Mouse (Mus musculus) CH12.LX (cell line): ENCODE measurements at regions not wholly inside any gene's neighbourhood (a gene's known extent, or its start where the extent isn't known, plus 50 kb on each side); places are given as distances from the start of the nearest gene placed in this dataset.

Source experiments
- DNase-seq: peaks from one replicate; pipeline ENCODE4 v3.0.0-alpha.2; 2013; ENCODE audit errors: extremely low read depth
- H3K27ac ChIP-seq: 2 replicates; pipeline ENCODE4 v1.5.1; 2012; ENCODE audit warnings: low read depth, mild to moderate bottlenecking, control low read depth, moderate library complexity; ENCODE audit not compliant: insufficient read depth
- H3K27me3 ChIP-seq: replicated peaks from 2 replicates; pipeline ENCODE3; 2012; ENCODE audit warnings: inconsistent platforms
- H3K36me3 ChIP-seq, 2 experiments: replicated peaks in 1 of 2; 2 replicates each; pipeline versions ENCODE3 to v1.6.1; 2012; ENCODE audit warnings: inconsistent platforms in 1 of 2, low read length in 1 of 2, mild to moderate bottlenecking in 1 of 2, mixed read lengths in 1 of 2, moderate library complexity in 1 of 2; ENCODE audit not compliant: control insufficient read depth in 1 of 2, insufficient read depth in 1 of 2
- H3K4me1 ChIP-seq, 2 experiments: 2 replicates each; pipeline ENCODE4 v1.6.1; 2012; ENCODE audit warnings: inconsistent platforms in 1 of 2, moderate library complexity in 1 of 2; ENCODE audit not compliant: insufficient read depth in 2 of 2, control insufficient read depth in 1 of 2
- H3K4me2 ChIP-seq: 2 replicates; pipeline ENCODE4 v1.6.1; 2012; ENCODE audit warnings: low read depth, mild to moderate bottlenecking, control low read depth; ENCODE audit not compliant: poor library complexity, insufficient read depth, severe bottlenecking
- H3K4me3 ChIP-seq, 3 experiments: fragments of 150-350 bp in 1 of 3; sonication (generic) in 1 of 3; replicated peaks in 1 of 3; 2 replicates each; pipeline versions ENCODE3 to v1.5.1; 2011 to 2012; ENCODE audit warnings: low read depth in 2 of 3, low read length in 2 of 3, mild to moderate bottlenecking in 2 of 3, moderate library complexity in 2 of 3, control low read depth in 1 of 3, improper control_type of control experiment in 1 of 3, inconsistent platforms in 1 of 3, mixed read lengths in 1 of 3; ENCODE audit not compliant: poor library complexity in 1 of 3
- H3K79me2 ChIP-seq: replicated peaks from 2 replicates; pipeline ENCODE4 v1.6.1; 2012; ENCODE audit warnings: mild to moderate bottlenecking, moderate library complexity; ENCODE audit not compliant: control insufficient read depth, poor library complexity, insufficient read depth, severe bottlenecking; ENCODE audit errors: extremely low read depth
- H3K9ac ChIP-seq: 2 replicates; pipeline ENCODE4 v1.6.1; 2012; ENCODE audit warnings: low read depth, mild to moderate bottlenecking, control low read depth, moderate library complexity; ENCODE audit not compliant: insufficient read depth
- H3K9me3 ChIP-seq: replicated peaks from 2 replicates; pipeline ENCODE3; 2012; ENCODE audit warnings: low read length, inconsistent platforms, mixed read lengths
- CHD1 ChIP-seq: IDR thresholded peaks from 2 replicates; pipeline ENCODE4 v1.6.1; 2012; ENCODE audit warnings: low read depth, low read length, improper control_type of control experiment, inconsistent platforms
- CTCF ChIP-seq, 2 experiments: IDR thresholded peaks in 1 of 2; conservative IDR thresholded peaks in 1 of 2; 2 replicates each; pipeline ENCODE4 v1.5.1; 2011 to 2012; ENCODE audit warnings: low read depth in 2 of 2, low read length in 2 of 2, improper control_type of control experiment in 1 of 2, inconsistent platforms in 1 of 2, mild to moderate bottlenecking in 1 of 2, moderate library complexity in 1 of 2
- ETS1 ChIP-seq: conservative IDR thresholded peaks from 2 replicates; pipeline ENCODE4 v1.6.1; 2012; ENCODE audit warnings: low read depth, mild to moderate bottlenecking, inconsistent platforms, low read length, improper control_type of control experiment, moderate library complexity
- GABPA ChIP-seq: IDR thresholded peaks from 2 replicates; pipeline ENCODE4 v1.6.1; 2012; ENCODE audit warnings: low read depth, low read length, improper control_type of control experiment, inconsistent platforms; ENCODE audit not compliant: insufficient replicate concordance
- HCFC1 ChIP-seq: IDR thresholded peaks from 2 replicates; pipeline ENCODE4 v1.6.1; 2012; ENCODE audit warnings: low read depth, mild to moderate bottlenecking, inconsistent platforms, low read length, improper control_type of control experiment
- JUND ChIP-seq: conservative IDR thresholded peaks from 2 replicates; pipeline ENCODE4 v1.6.1; 2011; ENCODE audit warnings: low read depth, low read length, improper control_type of control experiment
- KAT2A ChIP-seq: IDR thresholded peaks from 2 replicates; pipeline ENCODE4 v1.6.1; 2012; ENCODE audit warnings: low read length, improper control_type of control experiment, inconsistent platforms; ENCODE audit not compliant: insufficient replicate concordance
- MAZ ChIP-seq: IDR thresholded peaks from 2 replicates; pipeline ENCODE4 v1.6.1; 2012; ENCODE audit warnings: low read depth, mild to moderate bottlenecking, inconsistent platforms, low read length, improper control_type of control experiment, moderate library complexity
- MXI1 ChIP-seq: IDR thresholded peaks from 2 replicates; pipeline ENCODE4 v1.6.1; 2011; ENCODE audit warnings: mild to moderate bottlenecking, low read depth, low read length, improper control_type of control experiment
- MYC ChIP-seq: IDR thresholded peaks from 2 replicates; pipeline ENCODE4 v1.6.1; 2011; ENCODE audit warnings: low read depth, mild to moderate bottlenecking, improper control_type of control experiment, low read length
- NELFE ChIP-seq: IDR thresholded peaks from 2 replicates; pipeline ENCODE4 v1.6.1; 2011; ENCODE audit warnings: low read depth, low read length, improper control_type of control experiment
- NRF1 ChIP-seq: IDR thresholded peaks from 2 replicates; pipeline ENCODE4 v1.6.1; 2014; ENCODE audit warnings: low read depth, mild to moderate bottlenecking, inconsistent platforms, low read length, improper control_type of control experiment, moderate library complexity
- PAX5 ChIP-seq: IDR thresholded peaks from 2 replicates; pipeline ENCODE4 v1.6.1; 2012; ENCODE audit warnings: low read length, inconsistent platforms, mixed read lengths
- POLR2AphosphoS2 ChIP-seq: IDR thresholded peaks from 2 replicates; pipeline ENCODE4 v1.6.1; 2011; ENCODE audit warnings: low read depth, low read length, improper control_type of control experiment
- RCOR1 ChIP-seq: conservative IDR thresholded peaks from 2 replicates; pipeline ENCODE4 v1.6.1; 2012; ENCODE audit warnings: low read depth, mild to moderate bottlenecking, inconsistent platforms, low read length, improper control_type of control experiment
- SIN3A ChIP-seq: IDR thresholded peaks from 2 replicates; pipeline ENCODE4 v1.6.1; 2012; ENCODE audit warnings: low read length, improper control_type of control experiment, inconsistent platforms
- SMC3 ChIP-seq: IDR thresholded peaks from 2 replicates; pipeline ENCODE4 v1.6.1; 2011; ENCODE audit warnings: low read depth, low read length, improper control_type of control experiment
- TBP ChIP-seq: conservative IDR thresholded peaks from 2 replicates; pipeline ENCODE4 v1.6.1; 2011; ENCODE audit warnings: low read depth, low read length, improper control_type of control experiment
- USF2 ChIP-seq: conservative IDR thresholded peaks from 2 replicates; pipeline ENCODE4 v1.6.1; 2011; ENCODE audit warnings: low read depth, low read length, improper control_type of control experiment
- ZMIZ1 ChIP-seq: IDR thresholded peaks from 2 replicates; pipeline ENCODE4 v1.6.1; 2012; ENCODE audit warnings: low read depth, mild to moderate bottlenecking, inconsistent platforms, low read length, improper control_type of control experiment
- ZNF384 ChIP-seq: IDR thresholded peaks from 2 replicates; pipeline ENCODE4 v1.6.1; 2012; ENCODE audit warnings: low read depth, low read length, improper control_type of control experiment, inconsistent platforms
- dilution Hi-C: fragments of 300-500 bp; cut with MboI; formaldehyde crosslinking; loops from 2 replicates; pipeline ENCODE4 v1.14.3; 2020; ENCODE audit warnings: low sequenced_read_pairs; ENCODE audit not compliant: extremely low pct_unique_long_range_greater_than_20kb, extremely low pct_ligation_motif_present
- in situ Hi-C: fragments of 300-500 bp; cut with MboI; formaldehyde crosslinking; loops from 3 replicates; pipeline ENCODE4 v1.14.3; 2019; ENCODE audit warnings: low sequenced_read_pairs, low pct_ligation_motif_present, low pct_unique_long_range_greater_than_20kb, mixed read lengths

DNA sequence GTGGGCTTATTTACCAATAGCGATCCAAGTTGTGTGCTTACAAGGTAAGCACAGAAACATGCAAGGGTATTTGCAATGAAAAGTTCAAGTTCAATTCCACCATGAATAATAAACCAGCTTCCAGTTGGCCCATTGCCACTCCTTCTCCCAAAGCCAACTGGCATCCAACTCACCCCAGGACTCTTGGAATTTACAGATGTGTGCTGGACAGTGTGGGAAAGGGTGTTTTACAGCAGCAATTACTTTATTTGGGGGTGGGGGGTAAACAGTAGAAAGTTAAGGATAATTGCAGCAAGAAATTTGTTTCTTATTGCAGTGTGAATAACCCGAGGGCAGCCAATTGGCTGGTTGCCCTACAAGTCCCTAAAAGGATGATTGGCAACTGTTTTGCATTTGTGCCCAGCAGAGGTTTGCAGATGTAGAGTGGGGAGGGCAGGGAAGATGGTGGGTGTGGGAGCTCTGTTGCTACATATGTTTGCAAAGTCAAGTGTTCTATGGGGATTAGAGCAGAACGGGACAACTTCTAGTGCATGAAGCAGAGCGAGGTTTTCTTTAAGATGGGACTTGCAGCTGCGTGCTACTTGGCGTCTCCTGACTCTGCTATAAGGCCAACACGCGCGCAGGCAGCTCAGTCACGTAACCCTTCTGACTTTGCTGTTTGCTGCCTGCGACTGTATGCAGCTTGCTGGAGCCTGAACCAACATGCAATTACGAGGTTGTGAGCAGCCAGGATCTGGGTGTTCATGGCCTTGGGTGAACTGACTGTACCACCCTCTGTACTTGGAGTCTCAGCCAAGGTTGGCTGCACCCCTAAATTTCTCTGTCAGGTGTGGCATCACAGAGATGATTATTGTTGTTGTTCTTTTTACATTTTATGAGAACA lies 271.9 kb downstream of the Map2k6 start:
- H3K9me3 ChIP-seq, result no peaks in the 10 kb centered on the region
- no peaks in the 10 kb centered on the region for H3K36me3 ChIP-seq
- H3K27me3 ChIP-seq, result no peaks in the 10 kb centered on the region
- no peak for DNase-seq
- TF ChIP-seq PAX5 (no peak), MAZ (no peak)
- dilution Hi-C loops, result no loop called here
- H3K4me3 ChIP-seq, result no peak overlapping the region
- H3K9ac ChIP-seq, result no peak overlapping the region
- no peaks in the 10 kb centered on the region for H3K79me2 ChIP-seq
- H3K4me1 ChIP-seq, result no peaks in the 10 kb centered on the region
- no peak overlapping the region for H3K27ac ChIP-seq
- no peak overlapping the region for H3K4me2 ChIP-seq
- in situ Hi-C loops, result no loop called here

DNA sequence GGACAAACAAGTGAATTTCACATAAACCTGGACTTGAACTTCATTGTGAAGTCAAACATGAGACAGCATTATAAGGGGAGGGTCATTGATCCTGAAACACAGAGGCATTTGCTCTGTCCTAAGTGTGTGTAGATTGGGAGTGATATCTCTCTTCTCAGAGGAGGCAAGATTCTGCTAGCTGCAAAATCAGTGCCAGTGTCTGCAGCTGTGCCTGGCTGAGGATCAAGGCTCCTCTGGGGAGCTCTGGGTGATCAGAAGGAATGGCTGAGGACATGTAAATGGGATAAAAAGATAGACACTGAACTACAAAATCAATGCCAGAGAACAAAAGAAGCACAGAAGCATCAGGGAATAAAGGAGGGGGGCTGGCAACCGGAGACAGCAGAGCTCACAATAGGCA lies 274.0 kb downstream of the Map2k6 start:
- Histone ChIP-seq H3K9ac (no peak overlapping the region), H3K4me1 (no peaks in the 10 kb centered on the region), H3K4me3 (no peak overlapping the region), H3K27ac (no peak overlapping the region), H3K79me2 (no peaks in the 10 kb centered on the region), H3K27me3 (no peaks in the 10 kb centered on the region), H3K9me3 (no peaks in the 10 kb centered on the region), H3K4me2 (no peak overlapping the region), H3K36me3 (no peaks in the 10 kb centered on the region)
- dilution Hi-C loops, result no loop called here
- no peak for DNase-seq
- in situ Hi-C loops, result no loop called here
- TF ChIP-seq HCFC1 (no peak), USF2 (no peak), SIN3A (no peak), GABPA (no peak), RCOR1 (no peak), ZNF384 (no peak), POLR2AphosphoS2 (no peak), MYC (no peak), TBP (no peak), SMC3 (no peak), NELFE (no peak), NRF1 (no peak), ZMIZ1 (no peak), JUND (no peak), CTCF (conservative IDR thresholded peaks at IDR 0.05 in 1 of 2, IDR thresholded peaks at IDR 0.05 in 1 of 2; ENCODE audit: low read depth in 2 of 2, low read length in 2 of 2) (no peak), KAT2A (no peak), MXI1 (no peak), ETS1 (no peak), CHD1 (no peak)
